Mouse (Mus musculus) ES-E14 (cell line): ENCODE results near the gene Smarcd2. TPM values are rescaled to one million over a fixed set of nuclear protein-coding genes. Genes with fewer than 3 reads are reported as not detected.

ENCODE experiments used
- DNase-seq: peaks from one replicate; pipeline ENCODE4 v3.0.0-alpha.2; 2013; ENCODE audit warnings: low read depth, low spot score
- H3K27ac ChIP-seq: 2 replicates; pipeline ENCODE4 v1.5.1; 2012; ENCODE audit warnings: low read depth, mild to moderate bottlenecking, low read length, moderate library complexity, mixed read lengths; ENCODE audit not compliant: poor library complexity, insufficient read depth, severe bottlenecking
- H3K36me3 ChIP-seq: 2 replicates; pipeline ENCODE4 v1.6.1; 2012; ENCODE audit warnings: mild to moderate bottlenecking, low read length, moderate library complexity, mixed read lengths; ENCODE audit not compliant: control insufficient read depth, poor library complexity, insufficient read depth, severe bottlenecking
- H3K4me1 ChIP-seq, 2 experiments: fragments of 150-350 bp in 1 of 2; sonication (generic) in 1 of 2; 2 replicates each; pipeline ENCODE4 v1.6.1; 2012; ENCODE audit warnings: low read length in 2 of 2, mild to moderate bottlenecking in 1 of 2, mixed read lengths in 1 of 2; ENCODE audit not compliant: control insufficient read depth in 2 of 2, insufficient read depth in 2 of 2, poor library complexity in 1 of 2
- H3K4me3 ChIP-seq, 2 experiments: fragments of 150-350 bp in 1 of 2; sonication (generic) in 1 of 2; 2 replicates each; pipeline ENCODE4 v1.5.1; 2012; ENCODE audit warnings: low read length in 2 of 2, low read depth in 1 of 2, mild to moderate bottlenecking in 1 of 2, mixed read lengths in 1 of 2; ENCODE audit not compliant: insufficient read depth in 1 of 2, poor library complexity in 1 of 2, severe bottlenecking in 1 of 2
- H3K9ac ChIP-seq: 2 replicates; pipeline ENCODE4 v1.6.1; 2012; ENCODE audit warnings: low read depth, mild to moderate bottlenecking, low read length, mixed read lengths; ENCODE audit not compliant: poor library complexity, insufficient read depth, severe bottlenecking
- H3K9me3 ChIP-seq: fragments of 150-350 bp; sonication (generic); 2 replicates; pipeline ENCODE4 v1.6.1; 2012; ENCODE audit warnings: low read depth, mild to moderate bottlenecking, low read length; ENCODE audit not compliant: control insufficient read depth, insufficient read depth
- CHD2 ChIP-seq: IDR thresholded peaks from 2 replicates; pipeline ENCODE4 v1.6.1; 2014; ENCODE audit warnings: mild to moderate bottlenecking, low read depth, low read length, inconsistent platforms
- HCFC1 ChIP-seq: IDR thresholded peaks from 2 replicates; pipeline ENCODE4 v1.6.1; 2012; ENCODE audit warnings: low read length, inconsistent platforms, borderline replicate concordance; ENCODE audit not compliant: insufficient read depth
- MAFK ChIP-seq: IDR thresholded peaks from 2 replicates; pipeline ENCODE4 v1.6.1; 2014; ENCODE audit warnings: mild to moderate bottlenecking, low read depth, low read length, inconsistent platforms; ENCODE audit not compliant: insufficient read depth
- ZC3H11A ChIP-seq: IDR thresholded peaks from 2 replicates; pipeline ENCODE4 v1.6.1; 2012; ENCODE audit warnings: low read depth, mild to moderate bottlenecking, inconsistent platforms, low read length, borderline replicate concordance
- ZNF384 ChIP-seq: IDR thresholded peaks from 2 replicates; pipeline ENCODE4 v1.6.1; 2012; ENCODE audit warnings: low read depth, low read length, inconsistent platforms
- in situ Hi-C, 2 experiments: fragments of 600-800 bp; cut with MboI; formaldehyde crosslinking; loops; one replicate each; pipeline ENCODE4 v1.15.1; 2025; ENCODE audit warnings: low sequenced_read_pairs in 2 of 2, inconsistent platforms in 1 of 2; ENCODE audit not compliant: unreplicated experiment in 2 of 2
- total RNA-seq: library from RNA; depleted of rRNA; stranded (reverse); fragments of 300-350 nt; gene quantifications from 2 replicates; pipeline ENCODE4 v1.2.3, GENCODE M21; 2012

Gene Smarcd2
- total RNA-seq, 1 experiment: 47.7 TPM

DNA sequence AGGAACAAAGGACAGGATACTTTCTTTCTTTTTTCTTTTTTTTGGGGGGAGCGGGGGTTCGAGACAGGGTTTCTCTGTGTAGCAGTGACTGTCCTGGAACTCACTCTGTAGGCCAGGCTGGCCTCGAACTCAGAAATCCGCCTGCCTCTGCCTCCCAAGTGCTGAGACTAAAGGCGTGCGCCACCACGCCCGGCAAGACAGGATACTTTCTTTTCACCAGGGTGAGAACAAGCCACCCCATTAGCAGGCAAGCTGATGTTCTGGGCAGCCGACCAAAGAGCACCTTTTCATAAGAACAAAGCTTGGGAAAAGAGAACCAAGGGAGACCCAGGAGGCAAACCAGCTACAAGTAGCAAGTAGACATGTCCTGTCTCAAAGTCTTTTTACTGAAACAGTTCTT lies 34.0 kb upstream of the Smarcd2 start:
- H3K4me3 ChIP-seq: no peak overlapping the region
- H3K9me3 ChIP-seq: no peaks in the 10 kb centered on the region
- no peak overlapping the region for H3K9ac ChIP-seq
- no peaks in the 10 kb centered on the region for H3K36me3 ChIP-seq
- TF ChIP-seq MAFK: no peak
- TF ChIP-seq ZNF384: no peak
- no peak for TF ChIP-seq HCFC1
- TF ChIP-seq ZC3H11A: no peak
- TF ChIP-seq CHD2: no peak
- no peak overlapping the region for H3K27ac ChIP-seq
- no peaks in the 10 kb centered on the region; a peak in 1 of 4 replicates for H3K4me1 ChIP-seq
- no peak for DNase-seq
- in situ Hi-C loops: no loop called here

DNA sequence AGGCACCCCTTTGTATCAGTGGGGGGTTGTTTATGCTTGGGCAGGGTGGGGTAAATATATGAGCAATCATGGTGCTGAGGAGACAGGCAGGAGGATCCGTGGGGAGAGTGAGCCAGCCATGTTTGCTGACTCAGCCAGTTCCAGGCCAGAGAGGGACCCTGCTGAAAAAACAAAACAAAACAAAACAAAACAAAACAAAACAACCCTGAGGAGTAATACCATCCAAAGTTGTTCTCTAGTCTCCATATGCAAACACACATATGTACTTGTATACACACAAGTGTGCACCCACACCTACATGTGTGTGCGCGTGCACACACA lies 33.3 kb upstream of the Smarcd2 start:
- in situ Hi-C loops: no loop called here
- TF ChIP-seq ZC3H11A: no peak
- peak; percentile 65 for TF ChIP-seq MAFK
- H3K27ac ChIP-seq: no peak overlapping the region
- no peak overlapping the region for H3K4me3 ChIP-seq
- no peaks in the 10 kb centered on the region for H3K36me3 ChIP-seq
- H3K4me1 ChIP-seq: no peaks in the 10 kb centered on the region; a peak in 1 of 4 replicates
- no peak for DNase-seq
- H3K9ac ChIP-seq: no peak overlapping the region
- no peaks in the 10 kb centered on the region for H3K9me3 ChIP-seq

DNA sequence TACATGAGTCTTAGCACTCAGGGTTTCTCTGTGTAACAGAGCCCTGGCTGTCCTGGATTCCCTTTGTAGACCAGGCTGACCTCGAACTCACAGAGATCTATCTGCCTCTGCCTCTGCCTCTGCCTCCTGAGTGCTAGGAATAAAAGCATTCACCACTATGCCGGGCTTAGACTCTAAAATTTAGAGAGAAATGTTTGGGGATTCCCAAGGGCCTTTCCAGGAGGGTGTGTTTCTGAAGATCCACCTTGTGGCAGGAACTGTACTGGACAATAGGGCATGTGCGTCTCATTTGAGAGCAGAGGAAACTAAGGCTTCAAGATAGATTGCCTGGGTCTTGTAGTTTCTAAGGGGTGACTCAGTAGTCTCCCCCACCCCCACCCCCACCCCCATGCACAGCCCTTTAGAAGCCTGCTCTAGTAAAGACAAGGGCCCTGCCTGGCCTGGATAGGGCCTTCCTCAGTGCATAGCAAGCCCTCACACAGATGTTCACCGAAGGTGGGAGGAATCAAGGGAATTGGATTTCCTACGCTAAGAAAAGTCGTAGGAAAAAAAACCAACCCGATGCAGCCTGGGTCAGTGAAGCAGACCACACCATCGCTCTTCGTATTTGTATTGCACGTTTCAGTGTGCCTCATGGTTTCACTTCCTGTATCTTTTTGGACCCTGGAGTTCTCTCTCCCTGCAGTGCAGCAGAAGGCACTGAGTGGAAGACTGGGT lies 32.7 kb upstream of the Smarcd2 start:
- Histone ChIP-seq H3K9ac (no peak overlapping the region), H3K4me3 (no peak overlapping the region), H3K9me3 (no peaks in the 10 kb centered on the region), H3K36me3 (no peaks in the 10 kb centered on the region), H3K27ac (no peak overlapping the region), H3K4me1 (no peaks in the 10 kb centered on the region; a peak in 1 of 4 replicates)
- no peak for DNase-seq
- no peak for TF ChIP-seq HCFC1
- in situ Hi-C loops: no loop called here

DNA sequence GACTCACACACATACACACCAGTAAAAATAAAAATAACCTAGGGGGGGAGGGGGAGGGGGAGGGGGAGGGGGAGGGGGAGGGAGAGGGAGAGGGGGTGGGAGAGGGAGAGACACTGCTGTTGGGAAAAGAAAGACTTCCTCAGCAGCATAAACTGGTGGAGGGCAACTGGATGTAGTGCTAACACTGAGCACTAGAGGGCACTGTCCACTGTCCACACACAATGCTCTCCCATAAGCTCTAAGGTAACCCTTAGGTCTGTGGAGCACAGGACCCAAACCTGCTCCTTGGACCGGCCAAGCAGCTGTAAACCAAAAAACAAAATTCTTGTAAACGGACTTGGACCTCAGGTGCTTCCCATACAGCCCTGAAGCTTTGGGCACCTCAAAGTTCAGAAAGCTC lies 29.9 kb upstream of the Smarcd2 start:
- DNase-seq: peak; percentile 71
- no peaks in the 10 kb centered on the region for H3K36me3 ChIP-seq
- TF ChIP-seq HCFC1: no peak
- TF ChIP-seq ZC3H11A: peak; percentile 53; the same call in 1 of the 2 replicates
- no peak for TF ChIP-seq ZNF384
- TF ChIP-seq MAFK: no peak
- no peak for TF ChIP-seq CHD2
- no peak overlapping the region for H3K4me3 ChIP-seq
- no peak overlapping the region for H3K27ac ChIP-seq
- H3K9ac ChIP-seq: no peak overlapping the region
- no peaks in the 10 kb centered on the region for H3K9me3 ChIP-seq
- in situ Hi-C loops: no loop called here
- H3K4me1 ChIP-seq: no peaks in the 10 kb centered on the region

DNA sequence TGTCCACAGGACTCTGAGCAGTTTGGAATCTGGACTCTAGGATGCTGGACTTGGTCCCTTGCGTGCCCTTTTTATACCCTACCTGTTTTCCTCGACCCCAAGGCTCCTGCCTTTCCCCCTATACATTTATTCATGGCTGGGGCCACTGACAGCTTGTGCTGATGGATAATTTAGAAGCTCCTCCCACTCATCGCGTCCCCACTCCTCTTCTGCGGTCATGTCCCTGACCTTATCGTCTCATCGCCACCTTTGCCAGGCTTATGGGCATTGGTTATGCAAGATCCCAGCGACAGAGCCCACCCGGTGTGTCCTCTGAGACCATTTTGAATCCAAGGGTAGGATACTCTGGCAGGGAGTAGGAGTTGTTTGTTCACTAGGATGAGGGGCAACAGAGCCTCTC lies 29.0 kb upstream of the Smarcd2 start, which contains the start of gene Gh:
Gh (minus strand) TSS at position 101 of the 400 bp plus-strand sequence.
- no peak within 1 kb of the TSS for H3K9ac ChIP-seq
- H3K9me3 ChIP-seq: no peaks in the 10 kb centered on the region
- no peak within 1 kb of the TSS for H3K4me3 ChIP-seq
- in situ Hi-C loops: no loop called here
- no peak within 1 kb of the TSS for H3K27ac ChIP-seq
- TF ChIP-seq ZC3H11A (no peak), ZNF384 (no peak), CHD2 (no peak), MAFK (no peak), HCFC1 (no peak)
- no peak for DNase-seq
- H3K4me1 ChIP-seq: no peaks in the 10 kb centered on the region
- H3K36me3 ChIP-seq: no peaks in the 10 kb centered on the region
